Mouse (Mus musculus): ENCODE results near the gene Ano5.

DNA sequence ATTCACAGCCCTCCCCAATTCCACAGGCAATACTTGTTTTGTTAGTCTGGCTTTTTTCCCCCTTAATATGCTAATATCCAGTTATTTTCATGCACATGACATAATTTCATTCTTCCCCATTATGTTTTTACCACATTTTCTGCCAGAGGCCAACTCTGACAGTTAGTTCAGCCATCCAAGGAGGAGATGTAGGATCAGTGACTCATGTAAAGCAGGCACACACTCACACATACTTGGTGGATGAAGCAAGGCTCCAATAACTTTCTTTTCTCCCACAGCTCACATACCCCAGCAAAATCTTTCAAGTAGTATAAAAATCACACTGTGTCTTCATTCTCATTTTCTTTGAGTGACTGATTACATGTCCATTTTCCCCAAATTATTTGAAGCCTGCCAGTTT is 28.5 kb downstream of the Ano5 start:
- TF ChIP-seq GATA1 (IDR thresholded peaks at IDR 0.05; ENCODE audit: borderline replicate concordance, low read length): no peak
- TF ChIP-seq FLI1 (IDR thresholded peaks at IDR 0.05; ENCODE audit: low read length): no peak

Measured in megakaryocyte, embryonic 14.5 days (primary cell).